Mouse (Mus musculus): ENCODE measurements around the gene Gm49403. TPM values are rescaled to one million over a fixed set of nuclear protein-coding genes. Genes with fewer than 3 reads are reported as not detected.
"Not testable (repeated sequence)": the region's sequence is repeated elsewhere in the genome, so short reads cannot be mapped to it uniquely, and the experiment has no call there.

Gm49403 gene
- polyA plus RNA-seq, 1 experiment from 2014 or later, result not detected

- H3K27ac ChIP-seq (replicated peaks; ENCODE audit: low read depth, low read length), result no peak overlapping the region
- no peak overlapping the region for H3K4me2 ChIP-seq (ENCODE audit: low read depth, low read length)
- H3K36me3 ChIP-seq (ENCODE audit: control insufficient read depth, insufficient read depth, low read length), result no peaks in the 10 kb centered on the region
- H3K27me3 ChIP-seq (replicated peaks; ENCODE audit: control insufficient read depth, insufficient read depth, low read length), result no peaks in the 10 kb centered on the region
- no peak overlapping the region for H3K9ac ChIP-seq (ENCODE audit: low read depth, low read length)
- no peak for DNase-seq (ENCODE audit: low spot score)
- no peak overlapping the region for H3K4me3 ChIP-seq (ENCODE audit: low read depth, low read length)
- H3K9me3 ChIP-seq (ENCODE audit: control insufficient read depth, low read length), result no peaks in the 10 kb centered on the region
- WGBS, result 15% methylated on average over 1 of the region's 1 CpGs
- H3K4me1 ChIP-seq (ENCODE audit: control insufficient read depth, insufficient read depth, low read length), result no peaks in the 10 kb centered on the region
- ATAC-seq (ENCODE audit: low read depth), result no peak
Measured at GRCm38 (mm10) chr19:8859018-8859417, 24.7 kb upstream of the Gm49403 start.

GRCm38 (mm10) chr19:8864265-8864664 lies 19.5 kb upstream of the Gm49403 start:
- H3K4me3 ChIP-seq (ENCODE audit: low read depth, low read length), result no peak overlapping the region
- H3K4me1 ChIP-seq (ENCODE audit: control insufficient read depth, insufficient read depth, low read length), result no peaks in the 10 kb centered on the region
- 80% methylated on average over 6 of the region's 6 CpGs for WGBS
- H3K9me3 ChIP-seq (ENCODE audit: control insufficient read depth, low read length), result no peaks in the 10 kb centered on the region
- ATAC-seq (ENCODE audit: low read depth) (no peak), DNase-seq (ENCODE audit: low spot score) (no peak)
- H3K4me2 ChIP-seq (ENCODE audit: low read depth, low read length), result no peak overlapping the region
- no peaks in the 10 kb centered on the region for H3K36me3 ChIP-seq (ENCODE audit: control insufficient read depth, insufficient read depth, low read length)
- no peak overlapping the region for H3K27ac ChIP-seq (replicated peaks; ENCODE audit: low read depth, low read length)
- H3K27me3 ChIP-seq (replicated peaks; ENCODE audit: control insufficient read depth, insufficient read depth, low read length), result no peaks in the 10 kb centered on the region
- H3K9ac ChIP-seq (ENCODE audit: low read depth, low read length), result no peak overlapping the region

- H3K27me3 ChIP-seq (replicated peaks; ENCODE audit: control insufficient read depth, insufficient read depth, low read length); H3K27ac ChIP-seq (replicated peaks; ENCODE audit: low read depth, low read length); DNase-seq (ENCODE audit: low spot score); H3K9me3 ChIP-seq (ENCODE audit: control insufficient read depth, low read length); ATAC-seq (ENCODE audit: low read depth); H3K4me1 ChIP-seq (ENCODE audit: control insufficient read depth, insufficient read depth, low read length); H3K9ac ChIP-seq (ENCODE audit: low read depth, low read length): not testable (repeated sequence)
- 67% methylated on average over 3 of the region's 3 CpGs for WGBS
- H3K36me3 ChIP-seq (ENCODE audit: control insufficient read depth, insufficient read depth, low read length), result peaks cover 21% of the 10 kb centered on the region
- H3K4me3 ChIP-seq (ENCODE audit: low read depth, low read length), result peak overlapping the region; percentile 78; the same call in 1 of the 2 replicates
- H3K4me2 ChIP-seq (ENCODE audit: low read depth, low read length), result peak overlapping the region; percentile 90
Measured at GRCm38 (mm10) chr19:8870381-8870780, 13.3 kb upstream of the Gm49403 start.

GRCm38 (mm10) chr19:8870838-8871237 lies 12.9 kb upstream of the Gm49403 start:
- Histone ChIP-seq H3K9ac (ENCODE audit: low read depth, low read length) (peak overlapping the region; percentile 96), H3K27me3 (replicated peaks; ENCODE audit: control insufficient read depth, insufficient read depth, low read length) (no peaks in the 10 kb centered on the region), H3K9me3 (ENCODE audit: control insufficient read depth, low read length) (no peaks in the 10 kb centered on the region), H3K36me3 (ENCODE audit: control insufficient read depth, insufficient read depth, low read length) (peaks cover 25% of the 10 kb centered on the region), H3K27ac (replicated peaks; ENCODE audit: low read depth, low read length) (peak overlapping the region; percentile 75), H3K4me2 (ENCODE audit: low read depth, low read length) (peak overlapping the region; percentile 90), H3K4me3 (ENCODE audit: low read depth, low read length) (peak overlapping the region; percentile 78), H3K4me1 (ENCODE audit: control insufficient read depth, insufficient read depth, low read length) (peaks cover 4% of the 10 kb centered on the region; the same call in 1 of the 2 replicates)
- ATAC-seq (ENCODE audit: low read depth), result no peak
- WGBS, result 60% methylated on average over 9 of the region's 9 CpGs
- DNase-seq (ENCODE audit: low spot score), result no peak

GRCm38 (mm10) chr19:8871267-8872186 lies 12.2 kb upstream of the Gm49403 start, which contains the start of gene Ubxn1:
Gene Ubxn1 (plus strand): TSS chr19:8871496.
- Histone ChIP-seq H3K4me1 (ENCODE audit: control insufficient read depth, insufficient read depth, low read length) (peaks cover 4% of the 10 kb centered on the region; the same call in 1 of the 2 replicates), H3K9ac (ENCODE audit: low read depth, low read length) (peak within 1 kb of the TSS; percentile 96), H3K9me3 (ENCODE audit: control insufficient read depth, low read length) (no peaks in the 10 kb centered on the region), H3K4me3 (ENCODE audit: low read depth, low read length) (peak within 1 kb of the TSS; percentile 78), H3K4me2 (ENCODE audit: low read depth, low read length) (peak within 1 kb of the TSS; percentile 90), H3K36me3 (ENCODE audit: control insufficient read depth, insufficient read depth, low read length) (peaks cover 32% of the 10 kb centered on the region), H3K27me3 (replicated peaks; ENCODE audit: control insufficient read depth, insufficient read depth, low read length) (no peaks in the 10 kb centered on the region), H3K27ac (replicated peaks; ENCODE audit: low read depth, low read length) (peak within 1 kb of the TSS; percentile 75)
- peak; percentile 98 for ATAC-seq (ENCODE audit: low read depth)
- DNase-seq (ENCODE audit: low spot score), result peak; percentile 99
- WGBS, result under 1% methylated on average over 42 of the region's 59 CpGs

- H3K27ac ChIP-seq (replicated peaks; ENCODE audit: low read depth, low read length), result peak overlapping the region; percentile 74; the same call in 1 of the 2 replicates
- 71% methylated on average over 10 of the region's 10 CpGs for WGBS
- peaks cover 38% of the 10 kb centered on the region for H3K36me3 ChIP-seq (ENCODE audit: control insufficient read depth, insufficient read depth, low read length)
- peak overlapping the region; percentile 96 for H3K9ac ChIP-seq (ENCODE audit: low read depth, low read length)
- H3K9me3 ChIP-seq (ENCODE audit: control insufficient read depth, low read length), result no peaks in the 10 kb centered on the region
- H3K4me2 ChIP-seq (ENCODE audit: low read depth, low read length), result peak overlapping the region; percentile 90
- ATAC-seq (ENCODE audit: low read depth), result no peak
- peaks cover 4% of the 10 kb centered on the region; the same call in 1 of the 2 replicates for H3K4me1 ChIP-seq (ENCODE audit: control insufficient read depth, insufficient read depth, low read length)
- no peaks in the 10 kb centered on the region for H3K27me3 ChIP-seq (replicated peaks; ENCODE audit: control insufficient read depth, insufficient read depth, low read length)
- no peak for DNase-seq (ENCODE audit: low spot score)
- H3K4me3 ChIP-seq (ENCODE audit: low read depth, low read length), result peak overlapping the region; percentile 78
Measured at GRCm38 (mm10) chr19:8872266-8872840, 11.4 kb upstream of the Gm49403 start.

GRCm38 (mm10) chr19:8875031-8875430 lies 8.7 kb upstream of the Gm49403 start:
- Histone ChIP-seq H3K27me3 (replicated peaks; ENCODE audit: control insufficient read depth, insufficient read depth, low read length) (no peaks in the 10 kb centered on the region), H3K4me3 (ENCODE audit: low read depth, low read length) (no peak overlapping the region), H3K36me3 (ENCODE audit: control insufficient read depth, insufficient read depth, low read length) (peaks cover 38% of the 10 kb centered on the region)

GRCm38 (mm10) chr19:8880311-8881033 lies 3.3 kb upstream of the Gm49403 start, which contains the start of gene Uqcc3:
Gene Uqcc3 (minus strand): TSS chr19:8880923.
- under 1% methylated on average over 42 of the region's 42 CpGs for WGBS
- Histone ChIP-seq H3K27me3 (replicated peaks; ENCODE audit: control insufficient read depth, insufficient read depth, low read length) (no peaks in the 10 kb centered on the region), H3K36me3 (ENCODE audit: control insufficient read depth, insufficient read depth, low read length) (peaks cover 16% of the 10 kb centered on the region), H3K9me3 (ENCODE audit: control insufficient read depth, low read length) (no peaks in the 10 kb centered on the region), H3K9ac (ENCODE audit: low read depth, low read length) (peak within 1 kb of the TSS; percentile 74), H3K4me1 (ENCODE audit: control insufficient read depth, insufficient read depth, low read length) (peaks cover 7% of the 10 kb centered on the region; the same call in 1 of the 2 replicates), H3K4me2 (ENCODE audit: low read depth, low read length) (peak within 1 kb of the TSS; percentile 77), H3K4me3 (ENCODE audit: low read depth, low read length) (peak within 1 kb of the TSS; percentile 60), H3K27ac (replicated peaks; ENCODE audit: low read depth, low read length) (peak within 1 kb of the TSS; percentile 67)
- DNase-seq (ENCODE audit: low spot score) (peak; percentile 96), ATAC-seq (ENCODE audit: low read depth) (peak; percentile 98)

More at GRCm38 (mm10) chr19:8875031-8875430, 8.7 kb upstream of the Gm49403 start:
- WGBS, result 95% methylated on average over 7 of the region's 7 CpGs
- H3K9ac ChIP-seq (ENCODE audit: low read depth, low read length), result no peak overlapping the region
- no peak overlapping the region for H3K4me2 ChIP-seq (ENCODE audit: low read depth, low read length)
- no peak for DNase-seq (ENCODE audit: low spot score)
- ATAC-seq (ENCODE audit: low read depth), result no peak
- no peak overlapping the region for H3K27ac ChIP-seq (replicated peaks; ENCODE audit: low read depth, low read length)
- H3K4me1 ChIP-seq (ENCODE audit: control insufficient read depth, insufficient read depth, low read length), result peaks cover 11% of the 10 kb centered on the region; the same call in 1 of the 2 replicates
- no peaks in the 10 kb centered on the region for H3K9me3 ChIP-seq (ENCODE audit: control insufficient read depth, low read length)
